Mouse (Mus musculus) megakaryocyte, embryonic 14.5 days (primary cell): ENCODE results near the gene Ipo11. TPM values are rescaled to one million over a fixed set of nuclear protein-coding genes. Genes with fewer than 3 reads are reported as not detected.

Source experiments
- H3K27me3 ChIP-seq: replicated peaks from 2 replicates; pipeline ENCODE3; 2012; ENCODE audit warnings: inconsistent platforms
- H3K36me3 ChIP-seq: replicated peaks from 2 replicates; pipeline ENCODE3; 2012; ENCODE audit warnings: low read length, inconsistent platforms, mixed read lengths
- H3K4me1 ChIP-seq: 2 replicates; pipeline ENCODE4 v1.6.1; 2012; ENCODE audit warnings: inconsistent platforms
- H3K4me3 ChIP-seq: replicated peaks from 2 replicates; pipeline ENCODE3; 2012; ENCODE audit warnings: moderate library complexity, mild to moderate bottlenecking, inconsistent platforms
- H3K9me3 ChIP-seq: 2 replicates; pipeline ENCODE4 v1.6.1; 2012; ENCODE audit warnings: inconsistent platforms
- FLI1 ChIP-seq: IDR thresholded peaks from 2 replicates; pipeline ENCODE4 v1.6.1; 2012; ENCODE audit warnings: low read length, inconsistent platforms, mixed read lengths
- GATA1 ChIP-seq: IDR thresholded peaks from 3 replicates; pipeline ENCODE4 v1.6.1; 2012; ENCODE audit warnings: mixed read lengths, low read length, inconsistent platforms, borderline replicate concordance
- polyA plus RNA-seq: library from polyadenylated mRNA; stranded (reverse); fragments of >175 nt; gene quantifications from 2 replicates; pipeline ENCODE4 v1.2.3, GENCODE M21; 2012; ENCODE audit warnings: low replicate concordance; ENCODE audit not compliant: insufficient read depth

Ipo11 gene
- polyA plus RNA-seq, result 8.3 and 72.8 TPM in 2 replicates

DNA sequence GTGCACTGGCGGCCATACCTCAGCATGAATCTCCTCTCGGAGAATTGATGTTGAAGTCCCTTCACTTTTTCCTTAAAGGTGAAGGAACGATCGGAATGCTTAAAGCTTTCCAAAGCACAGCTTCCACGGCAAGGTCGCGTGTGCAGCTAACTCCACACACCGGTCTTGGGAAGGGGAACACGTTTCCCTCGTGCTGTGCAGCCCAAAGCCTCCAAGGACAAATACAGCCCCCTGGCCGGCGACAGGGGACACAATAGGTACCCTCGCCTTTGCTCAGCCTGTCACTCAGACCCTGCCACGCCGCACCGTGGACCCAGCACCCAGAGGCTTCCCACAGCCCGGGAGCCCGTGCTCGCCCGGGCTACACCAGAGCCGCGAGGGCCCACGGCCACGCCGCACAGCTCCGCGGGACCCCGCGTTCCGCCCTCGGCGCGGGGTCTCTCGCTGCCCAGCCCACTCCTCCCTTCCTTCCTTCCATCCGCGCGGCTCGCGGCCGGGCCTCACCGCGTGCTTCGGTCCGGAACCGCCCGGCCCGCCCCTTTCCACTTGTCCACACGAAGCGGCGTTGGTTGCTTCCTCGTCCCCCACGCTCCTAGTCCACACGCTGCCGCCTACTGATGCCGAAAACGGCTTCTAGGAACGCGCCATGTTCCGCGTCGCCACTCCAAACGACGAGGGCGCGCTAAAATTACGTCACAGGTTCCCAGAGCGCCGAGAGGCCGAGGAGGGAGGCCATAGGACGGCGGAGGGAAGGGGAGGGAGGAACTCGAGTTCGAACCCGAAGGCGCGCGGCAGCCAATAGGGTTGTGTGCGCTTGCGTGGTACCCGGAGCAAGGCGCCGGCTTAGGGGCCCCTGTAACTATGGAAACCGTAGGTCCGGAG, at the start of gene Ipo11:
TSS of gene Ipo11 (minus strand) at position 703 of the 882 bp plus-strand sequence.
- Histone ChIP-seq H3K4me1 (peaks cover 35% of the 10 kb centered on the region), H3K36me3 (no peaks in the 10 kb centered on the region), H3K4me3 (peak within 1 kb of the TSS; percentile 97), H3K27me3 (no peaks in the 10 kb centered on the region), H3K9me3 (no peaks in the 10 kb centered on the region; the same call in 1 of the 2 replicates)
- TF ChIP-seq FLI1 (no peak), GATA1 (no peak)

DNA sequence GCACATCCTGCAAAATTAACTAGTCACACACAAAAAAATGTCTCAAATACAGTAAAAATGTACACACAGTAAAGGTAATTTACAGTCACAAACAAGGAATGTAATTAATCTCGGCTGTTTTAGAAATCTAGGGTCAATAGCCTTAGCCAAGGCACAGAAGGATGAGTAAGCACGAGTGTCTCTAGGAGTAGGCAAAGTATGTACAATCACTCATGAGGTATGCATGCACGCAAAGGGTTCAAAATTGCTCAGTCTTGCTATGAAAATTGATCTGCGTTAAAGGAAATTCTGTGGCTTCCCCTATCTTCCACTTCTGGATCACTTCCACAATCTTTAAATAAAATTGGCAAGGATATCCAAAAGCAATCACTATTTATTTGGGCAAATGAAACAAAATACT, 24.7 kb upstream of the Ipo11 start:
- Histone ChIP-seq H3K9me3 (no peaks in the 10 kb centered on the region), H3K4me1 (peaks cover 15% of the 10 kb centered on the region), H3K36me3 (peaks cover 84% of the 10 kb centered on the region), H3K4me3 (no peak overlapping the region), H3K27me3 (no peaks in the 10 kb centered on the region)
- TF ChIP-seq FLI1 (no peak), GATA1 (no peak)

DNA sequence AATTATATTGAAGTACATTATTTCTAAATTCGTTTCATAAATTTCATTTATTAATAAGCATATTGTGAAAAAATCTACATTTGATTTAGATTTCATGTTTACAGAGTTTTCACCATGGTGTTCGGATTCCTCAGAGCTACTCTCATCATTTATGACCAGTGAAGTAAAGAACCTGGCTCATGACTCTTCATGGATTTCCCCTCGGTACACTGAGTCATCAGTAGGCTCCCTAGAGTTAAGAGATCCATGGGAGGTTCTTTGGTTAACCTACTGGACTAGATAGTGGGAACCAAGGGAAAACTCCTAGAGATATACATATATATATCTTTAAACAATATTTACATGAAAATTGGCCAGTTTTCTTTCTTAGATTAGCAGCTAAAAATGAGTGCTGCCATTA, 23.8 kb upstream of the Ipo11 start:
- peaks cover 86% of the 10 kb centered on the region for H3K36me3 ChIP-seq
- TF ChIP-seq FLI1 (no peak), GATA1 (no peak)
- no peaks in the 10 kb centered on the region for H3K27me3 ChIP-seq
- H3K9me3 ChIP-seq, result no peaks in the 10 kb centered on the region
- peaks cover 22% of the 10 kb centered on the region for H3K4me1 ChIP-seq
- H3K4me3 ChIP-seq, result no peak overlapping the region

- Histone ChIP-seq H3K4me1 (peaks cover 22% of the 10 kb centered on the region), H3K27me3 (no peaks in the 10 kb centered on the region), H3K4me3 (no peak overlapping the region), H3K36me3 (peaks cover 84% of the 10 kb centered on the region), H3K9me3 (no peaks in the 10 kb centered on the region)
- TF ChIP-seq GATA1 (no peak), FLI1 (no peak)
Measured at GRCm38 (mm10) chr13:106958286-106958685, 21.5 kb upstream of the Ipo11 start.

DNA sequence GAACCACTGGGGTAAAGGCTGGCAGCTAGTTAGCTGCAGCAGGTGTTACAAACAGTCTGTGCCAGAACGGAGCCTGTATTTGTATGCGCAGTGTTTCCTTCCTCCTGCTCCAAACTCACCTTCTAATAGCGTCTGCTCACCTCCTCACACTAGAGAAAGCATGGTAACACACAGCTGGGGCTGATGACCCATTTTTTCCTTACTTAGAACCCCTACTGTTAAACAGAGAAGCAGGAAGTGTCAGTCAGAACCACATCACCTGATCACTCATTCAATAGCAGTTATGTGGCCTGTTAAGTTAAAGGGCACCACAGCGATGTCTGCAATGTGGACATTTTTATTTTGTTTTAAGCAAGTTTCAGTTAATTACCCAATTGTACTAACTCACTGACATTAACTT, 20.8 kb upstream of the Ipo11 start:
- Histone ChIP-seq H3K4me3 (no peak overlapping the region), H3K27me3 (no peaks in the 10 kb centered on the region), H3K9me3 (no peaks in the 10 kb centered on the region), H3K36me3 (peaks cover 84% of the 10 kb centered on the region), H3K4me1 (peaks cover 22% of the 10 kb centered on the region)
- TF ChIP-seq FLI1 (no peak), GATA1 (no peak)

- TF ChIP-seq FLI1 (no peak), GATA1 (no peak)
- no peaks in the 10 kb centered on the region for H3K9me3 ChIP-seq
Measured at GRCm38 (mm10) chr13:106954880-106955279, 18.1 kb upstream of the Ipo11 start.

GRCm38 (mm10) chr13:106947583-106947982, 10.8 kb upstream of the Ipo11 start:
- peak overlapping the region; percentile 93 for H3K4me3 ChIP-seq
- H3K36me3 ChIP-seq, result peaks cover 34% of the 10 kb centered on the region
- H3K9me3 ChIP-seq, result no peaks in the 10 kb centered on the region
- peaks cover 35% of the 10 kb centered on the region for H3K4me1 ChIP-seq
- TF ChIP-seq FLI1 (no peak), GATA1 (no peak)
- H3K27me3 ChIP-seq, result no peaks in the 10 kb centered on the region

More at GRCm38 (mm10) chr13:106954880-106955279, 18.1 kb upstream of the Ipo11 start:
- H3K27me3 ChIP-seq, result no peaks in the 10 kb centered on the region
- no peak overlapping the region for H3K4me3 ChIP-seq
- peaks cover 24% of the 10 kb centered on the region for H3K4me1 ChIP-seq
- peaks cover 83% of the 10 kb centered on the region for H3K36me3 ChIP-seq

DNA sequence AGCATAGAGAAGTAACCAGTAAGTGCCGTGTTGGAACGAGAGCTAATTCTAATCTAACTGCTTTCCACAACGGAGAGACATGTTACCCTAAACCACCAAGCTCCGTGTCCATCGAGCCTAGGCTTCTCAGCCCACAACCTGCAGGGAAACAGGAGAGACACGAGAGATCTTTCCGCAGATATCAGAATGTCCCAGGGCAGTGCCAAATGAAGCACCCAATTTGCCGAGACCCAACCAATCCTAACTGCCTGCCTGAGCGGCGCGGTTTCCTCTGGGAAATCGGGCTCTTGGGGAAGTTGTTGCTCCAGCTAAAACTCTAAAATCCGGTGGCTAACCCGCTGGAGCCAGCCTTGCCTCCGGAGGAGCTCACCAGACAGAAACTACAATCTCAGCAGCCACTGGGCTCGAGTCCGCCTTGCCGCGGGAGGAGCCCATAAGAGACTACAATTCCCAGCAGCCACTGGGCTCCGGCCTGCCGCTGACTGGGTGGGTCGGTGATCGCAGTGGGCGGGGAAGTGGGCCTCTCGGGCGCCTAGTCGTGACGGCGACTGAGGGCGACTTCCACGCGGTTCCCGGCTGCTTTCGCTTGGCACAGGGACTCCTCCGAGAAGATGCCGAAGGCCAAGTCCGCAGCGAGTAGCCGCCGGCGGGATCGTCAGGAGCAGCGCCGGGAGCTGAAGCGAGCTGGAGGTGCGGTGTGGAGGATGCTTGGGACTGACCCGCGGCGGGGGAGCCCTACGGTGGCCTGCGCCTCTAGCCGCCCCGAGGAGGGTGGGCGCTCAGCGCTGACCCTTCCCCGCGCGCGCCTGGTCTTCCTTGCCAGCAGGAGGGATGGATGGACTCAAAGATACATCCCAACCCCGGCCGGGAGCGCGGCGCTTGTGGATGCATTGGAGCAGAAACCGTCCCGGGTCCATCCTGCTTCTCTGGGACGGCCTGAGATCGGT, 10.1 kb upstream of the Ipo11 start, which contains the start of gene Dimt1:
TSS of gene Dimt1 (plus strand) at position 534 of the 947 bp plus-strand sequence.
- peaks cover 35% of the 10 kb centered on the region for H3K4me1 ChIP-seq
- H3K4me3 ChIP-seq, result peak within 1 kb of the TSS; percentile 93
- no peaks in the 10 kb centered on the region for H3K9me3 ChIP-seq
- TF ChIP-seq GATA1 (no peak), FLI1 (no peak)
- peaks cover 26% of the 10 kb centered on the region for H3K36me3 ChIP-seq
- no peaks in the 10 kb centered on the region for H3K27me3 ChIP-seq

DNA sequence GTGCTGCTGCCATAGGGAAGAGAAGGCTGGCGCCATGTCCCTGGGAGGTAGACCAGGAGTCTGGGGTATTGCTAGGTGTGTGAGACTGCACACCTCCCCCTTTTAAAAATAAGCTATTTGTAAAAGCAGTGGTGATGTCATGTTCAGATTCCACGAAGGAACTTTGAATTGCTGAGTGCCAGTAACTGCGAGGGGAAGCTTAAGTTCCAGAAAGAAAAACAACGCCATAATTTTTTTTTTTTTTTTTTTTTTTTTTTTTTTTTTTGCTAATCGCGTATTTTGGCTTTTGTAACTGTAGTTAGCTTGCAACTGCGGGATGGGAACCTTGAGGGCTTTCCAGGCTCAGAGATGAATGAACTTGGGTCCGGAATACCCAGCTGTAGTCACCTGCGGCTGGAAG, 8.8 kb upstream of the Ipo11 start:
- H3K9me3 ChIP-seq, result no peaks in the 10 kb centered on the region; the same call in 1 of the 2 replicates
- peaks cover 16% of the 10 kb centered on the region for H3K36me3 ChIP-seq
- TF ChIP-seq FLI1 (no peak), GATA1 (no peak)
- no peak overlapping the region for H3K4me3 ChIP-seq
- peaks cover 35% of the 10 kb centered on the region for H3K4me1 ChIP-seq
- H3K27me3 ChIP-seq, result no peaks in the 10 kb centered on the region
